ENCODE assay signal across 30 mouse cellular contexts in the genomic region with DNA sequence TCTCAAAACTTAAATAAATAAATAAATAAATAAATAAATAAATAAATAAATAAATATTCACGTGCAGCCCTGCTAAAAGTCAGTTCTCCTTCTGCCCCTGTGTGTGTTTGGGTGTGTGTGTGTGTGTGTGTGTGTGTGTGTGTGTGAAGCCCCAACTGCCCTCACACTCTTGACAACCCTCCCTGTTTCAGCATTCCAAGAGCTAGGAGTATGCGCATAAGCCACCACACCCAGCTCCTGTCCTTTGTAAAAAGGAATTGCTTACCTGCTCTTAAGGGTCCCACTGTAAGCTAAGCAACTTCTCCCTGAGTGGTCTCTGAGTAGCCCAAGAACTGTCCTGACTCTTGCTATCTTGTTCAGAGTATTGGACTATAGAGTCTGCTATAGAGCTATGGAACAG.
"Had no signal": no experiment of that assay in that cellular context is flagged by ENCODE, and none has a peak within 500 bp of the region (broad histone marks: within the 10 kb centered on the region; RNA-seq: fewer than 3 reads in every experiment).

No protein-coding gene starts in this region.

- H3K9ac ChIP-seq: limb, embryonic 12.5 days; limb, embryonic 13.5 days; limb, embryonic 15.5 days; liver, embryonic 12.5 days; liver, embryonic 13.5 days; liver, embryonic 14.5 days; liver, embryonic 15.5 days; liver, postnatal 0 days; lung, embryonic 14.5 days; lung, embryonic 15.5 days; midbrain, embryonic 12.5 days; midbrain, embryonic 13.5 days; midbrain, embryonic 15.5 days had no signal

- H3K4me1 ChIP-seq: limb, embryonic 10.5 days; limb, embryonic 12.5 days; limb, embryonic 13.5 days; liver, embryonic 12.5 days; liver, embryonic 13.5 days; liver, embryonic 15.5 days; lung, embryonic 15.5 days; megakaryocyte, embryonic 14.5 days; midbrain, embryonic 15.5 days had no signal

- H3K9me3 ChIP-seq: limb, embryonic 10.5 days; limb, embryonic 12.5 days; limb, embryonic 13.5 days; limb, embryonic 15.5 days; liver, embryonic 12.5 days; liver, embryonic 13.5 days; liver, embryonic 15.5 days; lung, embryonic 15.5 days; midbrain, embryonic 10.5 days; midbrain, embryonic 15.5 days had no signal

- ATAC-seq: liver, embryonic 12.5 days; liver, postnatal 0 days; lung, postnatal 0 days; midbrain, embryonic 13.5 days; midbrain, embryonic 15.5 days; midbrain, embryonic 16.5 days had no signal

- H3K4me2 ChIP-seq: limb, embryonic 12.5 days; limb, embryonic 13.5 days; limb, embryonic 15.5 days; liver, embryonic 11.5 days; liver, embryonic 12.5 days; liver, embryonic 13.5 days; liver, embryonic 15.5 days; lung, embryonic 14.5 days; lung, embryonic 15.5 days; midbrain, embryonic 11.5 days; midbrain, embryonic 12.5 days; midbrain, embryonic 13.5 days; midbrain, embryonic 15.5 days had no signal

- H3K27ac ChIP-seq: limb, embryonic 10.5 days; limb, embryonic 12.5 days; limb, embryonic 13.5 days; limb, embryonic 15.5 days; liver, embryonic 12.5 days; liver, embryonic 13.5 days; liver, embryonic 14.5 days; liver, embryonic 15.5 days; lung, embryonic 15.5 days; macrophage; midbrain, embryonic 10.5 days; midbrain, embryonic 12.5 days; midbrain, embryonic 13.5 days; midbrain, embryonic 15.5 days had no signal

- H3K27me3 ChIP-seq: limb, embryonic 12.5 days; limb, embryonic 13.5 days; limb, embryonic 15.5 days; liver, embryonic 12.5 days; liver, embryonic 13.5 days; liver, embryonic 15.5 days; lung, embryonic 15.5 days; midbrain, embryonic 12.5 days; midbrain, embryonic 13.5 days; midbrain, embryonic 15.5 days had no signal

- H3K4me3 ChIP-seq: limb, embryonic 10.5 days; limb, embryonic 12.5 days; limb, embryonic 13.5 days; limb, embryonic 15.5 days; liver, embryonic 12.5 days; liver, embryonic 13.5 days; liver, embryonic 15.5 days; lung, embryonic 15.5 days; megakaryocyte, embryonic 14.5 days; midbrain, embryonic 10.5 days; midbrain, embryonic 12.5 days; midbrain, embryonic 13.5 days; midbrain, embryonic 15.5 days; myocyte had no signal

- H3K36me3 ChIP-seq: limb, embryonic 10.5 days; limb, embryonic 12.5 days; limb, embryonic 13.5 days; limb, embryonic 15.5 days; liver, embryonic 12.5 days; liver, embryonic 13.5 days; liver, embryonic 15.5 days; lung, embryonic 15.5 days; midbrain, embryonic 10.5 days; midbrain, embryonic 12.5 days; midbrain, embryonic 13.5 days; midbrain, embryonic 15.5 days had no signal

- DNase-seq: left cerebral cortex, postnatal 4 days; liver; liver, embryonic 13.5 days; liver, postnatal 0 days; lung, adult 18-20 months; lung, adult 2 months; lung, embryonic 14.5 days; lung, postnatal 10 days; lung, postnatal 14 days; lung, postnatal 36 days; lung, postnatal 4 days had no signal
